Mouse (Mus musculus) ES-CJ7 (cell line): ENCODE results near the gene Ube2j2.

Experiments used
- DNase-seq: peaks from one replicate; pipeline ENCODE4 v3.0.0; 2011; ENCODE audit warnings: low read depth, low spot score

Gene Ube2j2

GRCm38 (mm10) chr4:155963106-155963505 is 19.5 kb downstream of the Ube2j2 start:
- DNase-seq: no peak

- DNase-seq: no peak
These were observed 20.8 kb downstream of the Ube2j2 start for GRCm38 (mm10) chr4:155964396-155964795.

GRCm38 (mm10) chr4:155969043-155969653 is 25.5 kb downstream of the Ube2j2 start:
- peak; percentile 24 for DNase-seq

GRCm38 (mm10) chr4:155970286-155970685 is 26.7 kb downstream of the Ube2j2 start:
- no peak for DNase-seq

GRCm38 (mm10) chr4:155972651-155973050 is 29.0 kb downstream of the Ube2j2 start:
- DNase-seq: no peak

GRCm38 (mm10) chr4:155973239-155973638 is 29.6 kb downstream of the Ube2j2 start:
- no peak for DNase-seq

- DNase-seq: no peak
These were observed 37.9 kb downstream of the Ube2j2 start for GRCm38 (mm10) chr4:155981436-155982082.

- peak; percentile 76 for DNase-seq
These were observed 40.2 kb downstream of the Ube2j2 start for GRCm38 (mm10) chr4:155983788-155984187.

- peak; percentile 51 for DNase-seq
These were observed 47.7 kb downstream of the Ube2j2 start for GRCm38 (mm10) chr4:155991211-155991907.

GRCm38 (mm10) chr4:155991908-155992230 is 48.2 kb downstream of the Ube2j2 start:
- no peak for DNase-seq

GRCm38 (mm10) chr4:155992241-155992905 is 48.7 kb downstream of the Ube2j2 start, which contains the start of the genes B3galt6 and Sdf4:
TSS of gene B3galt6 (minus strand) at chr4:155992649.
TSS of gene Sdf4 (plus strand) at chr4:155992872.
- DNase-seq: peak; percentile 80

GRCm38 (mm10) chr4:155992906-155993547 is 49.4 kb downstream of the Ube2j2 start:
- peak; percentile 95 for DNase-seq

GRCm38 (mm10) chr4:155993606-155994005 is 50.0 kb downstream of the Ube2j2 start:
- DNase-seq: no peak

GRCm38 (mm10) chr4:156004109-156004508 is 60.5 kb downstream of the Ube2j2 start:
- no peak for DNase-seq

- no peak for DNase-seq
These were observed 64.7 kb downstream of the Ube2j2 start for GRCm38 (mm10) chr4:156008369-156008768.
